Comparison of ENCODE assay signal across 8 mouse cellular contexts in the genomic region with DNA sequence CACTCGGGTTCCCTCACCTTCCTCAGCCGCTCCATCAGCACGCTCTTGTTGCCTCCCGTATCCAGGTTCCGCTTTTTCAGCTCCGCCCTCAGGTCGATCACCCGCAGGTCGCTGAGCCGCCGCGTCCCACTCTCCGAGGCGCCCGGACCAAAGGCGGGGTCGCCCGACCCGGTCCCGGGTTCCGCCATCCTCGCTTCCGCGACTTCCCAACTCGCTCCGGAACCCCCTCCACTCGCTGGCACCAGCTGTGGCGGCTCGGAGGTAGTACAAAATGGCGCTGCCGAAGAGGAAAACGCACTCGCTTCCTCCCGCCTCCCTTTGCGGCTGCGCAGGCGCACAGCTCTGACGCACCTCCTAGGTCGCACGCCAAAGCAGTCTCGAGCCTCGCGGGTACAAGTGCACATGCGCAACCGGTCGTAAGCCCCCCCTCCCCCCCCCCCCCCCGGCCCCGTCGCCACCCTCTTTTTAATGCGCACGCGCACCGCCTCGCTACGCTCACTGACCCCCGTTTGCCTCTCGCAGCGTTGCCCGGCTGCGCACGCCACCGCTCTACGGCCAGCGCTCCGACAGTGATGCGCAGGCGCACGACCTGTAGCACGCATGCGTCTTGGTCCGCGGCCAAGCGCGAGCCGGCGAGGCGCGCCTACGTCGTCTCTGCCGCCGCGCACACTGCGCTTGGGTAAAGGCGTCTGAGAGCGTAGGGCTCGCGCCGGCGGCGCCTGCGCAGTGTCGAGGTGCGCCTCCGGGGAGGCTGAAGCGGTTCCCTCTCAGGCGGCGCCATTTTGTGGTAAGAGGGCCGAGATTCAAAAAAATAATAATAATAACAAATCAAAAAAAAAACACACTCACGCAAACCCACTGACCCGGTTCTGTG. TPM values are rescaled to one million over a fixed set of nuclear protein-coding genes. Genes with fewer than 3 reads are reported as not detected.
DNase-seq lines count a peak whose midpoint lies in the region; ATAC-seq and TF ChIP-seq lines count a peak whose summit lies in the region.

A gene (minus strand): TSS at position 329 of the 874 bp plus-strand sequence.
A gene (plus strand): TSS at position 569 of the 874 bp plus-strand sequence.

- TF ChIP-seq CTCF in lung, postnatal 0 days (IDR thresholded peaks at IDR 0.05): peak; percentile 34; the same call in 1 of the 2 replicates

- H3K4me3 ChIP-seq in hindbrain, embryonic 10.5 days: peak within 1 kb of the TSS; percentile 91
- peak within 1 kb of the TSS; percentile 96 for H3K4me3 ChIP-seq in lung, postnatal 0 days (ENCODE audit: low read depth, low read length)

- H3K9me3 ChIP-seq in hindbrain, embryonic 10.5 days: no peaks in the 10 kb centered on the region
- no peaks in the 10 kb centered on the region for H3K9me3 ChIP-seq in lung, postnatal 0 days (ENCODE audit: low read length)

- no peaks in the 10 kb centered on the region for H3K27me3 ChIP-seq in hindbrain, embryonic 10.5 days (ENCODE audit: insufficient read depth, poor library complexity, severe bottlenecking)
- H3K27me3 ChIP-seq in lung, postnatal 0 days (replicated peaks; ENCODE audit: insufficient read depth, low read length): no peaks in the 10 kb centered on the region

- ATAC-seq in frontal cortex, adult (ENCODE audit: low TSS enrichment): peak; percentile 89
- peak; percentile 94 for ATAC-seq in lung, postnatal 0 days

- DNase-seq in MN1 (ENCODE audit: low spot score): peak; percentile 100
- DNase-seq in cerebellum, adult 9-10 months: peak; percentile 99
- peak; percentile 100 for DNase-seq in hindbrain, embryonic 10.5 days (ENCODE audit: low spot score)
- peak; percentile 99 for DNase-seq in layer of hippocampus, adult 9-11 months
- DNase-seq in lung, postnatal 0 days (ENCODE audit: low spot score): peak; percentile 99
- DNase-seq in ovary, postnatal 14 days (ENCODE audit: low spot score): peak; percentile 99
- DNase-seq in thymus, postnatal 14 days: peak; percentile 99

- H3K9ac ChIP-seq in lung, postnatal 0 days (replicated peaks; ENCODE audit: low read depth): peak within 1 kb of the TSS; percentile 91

- peak within 1 kb of the TSS; percentile 97 for H3K27ac ChIP-seq in hindbrain, embryonic 10.5 days
- peak within 1 kb of the TSS; percentile 98 for H3K27ac ChIP-seq in lung, postnatal 0 days (ENCODE audit: low read length)

- under 1% methylated on average over 101 of the region's 101 CpGs for WGBS in hindbrain, embryonic 10.5 days
- under 1% methylated on average over 74 of the region's 101 CpGs for WGBS in lung, postnatal 0 days

- H3K4me1 ChIP-seq in hindbrain, embryonic 10.5 days (replicated peaks): peaks cover 51% of the 10 kb centered on the region
- H3K4me1 ChIP-seq in lung, postnatal 0 days (ENCODE audit: insufficient read depth, low read depth, low read length): peaks cover 26% of the 10 kb centered on the region; the same call in 1 of the 2 replicates

- peak within 1 kb of the TSS; percentile 70 for H3K4me2 ChIP-seq in lung, postnatal 0 days (replicated peaks; ENCODE audit: low read depth, low read length)

- H3K36me3 ChIP-seq in hindbrain, embryonic 10.5 days: peaks cover 73% of the 10 kb centered on the region
- H3K36me3 ChIP-seq in lung, postnatal 0 days (ENCODE audit: insufficient read depth, low read length): peaks cover 9% of the 10 kb centered on the region; the same call in 1 of the 2 replicates

- TF ChIP-seq EP300 in lung, postnatal 0 days (IDR thresholded peaks at IDR 0.05): no peak

RNA-seq across cellular contexts. Expression of the first gene that starts in this region (rescaled TPM):
- polyA plus RNA-seq in hindbrain, embryonic 10.5 days (2016; fragmentation: Nextera tagmentation; extraction: Ambion mirVana): 83.6 and 98.7 TPM in 2 replicates
- polyA plus RNA-seq in lung, postnatal 0 days (2015; fragmentation: Nextera tagmentation; extraction: Ambion mirVana): 36.8 and 39.8 TPM in 2 replicates

RNA-seq across cellular contexts. Expression of the second gene that starts in this region (rescaled TPM):
- 119 and 146 TPM in 2 replicates for polyA plus RNA-seq in hindbrain, embryonic 10.5 days (2016; fragmentation: Nextera tagmentation; extraction: Ambion mirVana)
- 43.4 and 47.1 TPM in 2 replicates for polyA plus RNA-seq in lung, postnatal 0 days (2015; fragmentation: Nextera tagmentation; extraction: Ambion mirVana)

Comparison
In these comparisons a context has a peak if more than half of its experiments do, and no peak if none do; other contexts are left out.
1. Peak in every context shown above with its lines: DNase-seq, ATAC-seq, H3K4me3 ChIP-seq and H3K27ac ChIP-seq.